13 mouse cellular contexts compared by ENCODE assay signal in genomic region chr9:87733236-87733630, GRCm38 (mm10). TPM values are rescaled to one million over a fixed set of nuclear protein-coding genes. Genes with fewer than 3 reads are reported as not detected.
DNase-seq lines count a peak whose midpoint lies in the region; ATAC-seq and TF ChIP-seq lines count a peak whose summit lies in the region.
"Had no signal": no experiment of that assay in that cellular context is flagged by ENCODE, and none has a peak within 500 bp of the region (broad histone marks: within the 10 kb centered on the region; RNA-seq: fewer than 3 reads in every experiment).

No protein-coding gene starts in this region.

- no peaks in the 10 kb centered on the region for H3K36me3 ChIP-seq in lung, postnatal 0 days (ENCODE audit: insufficient read depth, low read length)
- H3K36me3 ChIP-seq in embryonic facial prominence, embryonic 13.5 days, result no peaks in the 10 kb centered on the region
- no peaks in the 10 kb centered on the region for H3K36me3 ChIP-seq in limb, embryonic 12.5 days
- H3K36me3 ChIP-seq: lung, embryonic 15.5 days had no signal

- ATAC-seq in lung, postnatal 0 days, result no peak
- no peak for ATAC-seq in embryonic facial prominence, embryonic 13.5 days (ENCODE audit: insufficient number of reproducible peaks, insufficient read depth, low FRiP score, low TSS enrichment, low read depth)
- ATAC-seq in limb, embryonic 12.5 days (ENCODE audit: insufficient number of reproducible peaks, insufficient read depth, low FRiP score, low TSS enrichment, low read depth), result no peak

- WGBS in lung, postnatal 0 days, result 5% methylated on average over 11 of the region's 11 CpGs
- WGBS in embryonic facial prominence, embryonic 13.5 days, result 3% methylated on average over 11 of the region's 11 CpGs
- 3% methylated on average over 11 of the region's 11 CpGs for WGBS in limb, embryonic 12.5 days

- no peak overlapping the region for H3K4me3 ChIP-seq in gastrocnemius, adult 2 months
- no peak overlapping the region for H3K4me3 ChIP-seq in lung, postnatal 0 days (ENCODE audit: low read depth, low read length)
- 0 out of 2 replicates have a peak overlapping the region, but pooled peaks have one; percentile 7 for H3K4me3 ChIP-seq in embryonic facial prominence, embryonic 13.5 days
- peak overlapping the region; percentile 32 for H3K4me3 ChIP-seq in limb, embryonic 12.5 days (replicated peaks)
- H3K4me3 ChIP-seq: lung, embryonic 15.5 days had no signal

- no peaks in the 10 kb centered on the region for H3K9me3 ChIP-seq in lung, postnatal 0 days (ENCODE audit: low read length)
- H3K9me3 ChIP-seq in embryonic facial prominence, embryonic 13.5 days, result no peaks in the 10 kb centered on the region
- H3K9me3 ChIP-seq in limb, embryonic 12.5 days, result no peaks in the 10 kb centered on the region
- H3K9me3 ChIP-seq: lung, embryonic 15.5 days had no signal

- no peak overlapping the region for H3K9ac ChIP-seq in lung, postnatal 0 days (replicated peaks; ENCODE audit: low read depth)
- no peak overlapping the region for H3K9ac ChIP-seq in embryonic facial prominence, embryonic 13.5 days
- peak overlapping the region; percentile 31; the same call in 1 of the 2 replicates for H3K9ac ChIP-seq in limb, embryonic 12.5 days (replicated peaks)
- H3K9ac ChIP-seq: lung, embryonic 15.5 days had no signal

- H3K27ac ChIP-seq in gastrocnemius, adult 2 months, result no peak overlapping the region
- no peak overlapping the region for H3K27ac ChIP-seq in lung, postnatal 0 days (ENCODE audit: low read length)
- peak overlapping the region; percentile 39 for H3K27ac ChIP-seq in embryonic facial prominence, embryonic 13.5 days
- H3K27ac ChIP-seq in limb, embryonic 12.5 days, result peak overlapping the region; percentile 53
- H3K27ac ChIP-seq: lung, embryonic 15.5 days had no signal

- H3K27me3 ChIP-seq in lung, postnatal 0 days (replicated peaks; ENCODE audit: insufficient read depth, low read length), result peaks cover 81% of the 10 kb centered on the region
- peaks cover 93% of the 10 kb centered on the region for H3K27me3 ChIP-seq in embryonic facial prominence, embryonic 13.5 days
- H3K27me3 ChIP-seq in limb, embryonic 12.5 days, result peaks cover 62% of the 10 kb centered on the region

- 0 out of 2 replicates have a peak, but pooled peaks have one; percentile 1 for TF ChIP-seq CTCF in gastrocnemius, adult 2 months (IDR thresholded peaks at IDR 0.05)
- TF ChIP-seq CTCF in lung, postnatal 0 days (IDR thresholded peaks at IDR 0.05), result peak; percentile 12; the same call in 1 of the 2 replicates

- no peak for DNase-seq in gastrocnemius, adult 2 months
- no peak for DNase-seq in gastrocnemius, adult 8-10 months (ENCODE audit: low spot score in 2 of 2)
- DNase-seq in lung, postnatal 0 days (ENCODE audit: low spot score), result no peak
- DNase-seq in lung, postnatal 4 days, result no peak
- no peak for DNase-seq in urinary bladder, postnatal 10 days (ENCODE audit: low spot score)
- no peak for DNase-seq in spleen, postnatal 10 days (ENCODE audit: low spot score in 2 of 2)
- DNase-seq: adrenal gland, postnatal 25 days; cerebellum, adult 11 months; kidney, postnatal 25 days; thymus, adult 2 months had no signal

- peaks cover 10% of the 10 kb centered on the region; the same call in 1 of the 2 replicates for H3K4me1 ChIP-seq in lung, postnatal 0 days (ENCODE audit: insufficient read depth, low read depth, low read length)
- peaks cover 25% of the 10 kb centered on the region for H3K4me1 ChIP-seq in embryonic facial prominence, embryonic 13.5 days
- H3K4me1 ChIP-seq in limb, embryonic 12.5 days (replicated peaks), result peaks cover 46% of the 10 kb centered on the region

- H3K4me2 ChIP-seq in lung, postnatal 0 days (replicated peaks; ENCODE audit: low read depth, low read length), result no peak overlapping the region
- peak overlapping the region; percentile 42 for H3K4me2 ChIP-seq in embryonic facial prominence, embryonic 13.5 days
- peak overlapping the region; percentile 54 for H3K4me2 ChIP-seq in limb, embryonic 12.5 days
- H3K4me2 ChIP-seq: lung, embryonic 15.5 days had no signal

- no peak for TF ChIP-seq EP300 in lung, postnatal 0 days (IDR thresholded peaks at IDR 0.05)

- intact Hi-C loops in gastrocnemius, adult 2 months (cut with DNase I), result no loop called here

RNA-seq across cellular contexts. Expression of gene Tbx18, which starts 2.2 kb away (rescaled TPM):
- 1 to 10 TPM in 1 of 2 experiments, under 1 TPM in 1; 0.46 to 1.1 TPM for total RNA-seq in gastrocnemius, adult 2 months (2021)
- under 1 TPM; 0.24 to 0.56 (median 0.41) TPM for total RNA-seq in gastrocnemius, adult 8-10 months (2022)
- 0.17 and 0.26 TPM in 2 replicates for polyA plus RNA-seq in lung, postnatal 0 days (2015; fragmentation: Nextera tagmentation; extraction: Ambion mirVana)
- 8.4 and 10.9 TPM in 2 replicates for polyA plus RNA-seq in embryonic facial prominence, embryonic 13.5 days (2015; fragmentation: Nextera tagmentation; extraction: Ambion mirVana)
- polyA plus RNA-seq in limb, embryonic 12.5 days (2016; fragmentation: Nextera tagmentation; extraction: Ambion mirVana), result 28.0 and 35.3 TPM in 2 replicates

Comparison
In these comparisons a context has a peak if more than half of its experiments do, and no peak if none do; other contexts are left out.
1. H3K27ac ChIP-seq: peak in embryonic facial prominence, embryonic 13.5 days (single experiment) and limb, embryonic 12.5 days (single experiment); none in gastrocnemius, adult 2 months (single experiment) and lung, postnatal 0 days (single experiment).
2. H3K4me3 ChIP-seq: peak in embryonic facial prominence, embryonic 13.5 days (single experiment) and limb, embryonic 12.5 days (single experiment); none in gastrocnemius, adult 2 months (single experiment) and lung, postnatal 0 days (single experiment).